Mouse (Mus musculus) thymus, postnatal 0 days (tissue): ENCODE measurements around the gene Tapbp. TPM values are rescaled to one million over a fixed set of nuclear protein-coding genes. Genes with fewer than 3 reads are reported as not detected.

Source experiments
- DNase-seq: peaks from one replicate; pipeline ENCODE4 v3.0.0-alpha.2; 2015; ENCODE audit warnings: low spot score
- microRNA-seq: library from miRNA; unstranded; fragments of <30 nt; microRNA quantifications from one replicate; pipeline ENCODE4, GENCODE M21; 2016; ENCODE audit warnings: borderline number of aligned reads
- polyA plus RNA-seq: library from polyadenylated mRNA; unstranded; fragments of >200 nt; fragmentation: Nextera tagmentation; extraction: Ambion mirVana; gene quantifications from 2 replicates; pipeline ENCODE4 v1.2.1, GENCODE M21; 2015

The Tapbp gene
- polyA plus RNA-seq, 1 experiment from 2014 or later, result 140 TPM

DNA sequence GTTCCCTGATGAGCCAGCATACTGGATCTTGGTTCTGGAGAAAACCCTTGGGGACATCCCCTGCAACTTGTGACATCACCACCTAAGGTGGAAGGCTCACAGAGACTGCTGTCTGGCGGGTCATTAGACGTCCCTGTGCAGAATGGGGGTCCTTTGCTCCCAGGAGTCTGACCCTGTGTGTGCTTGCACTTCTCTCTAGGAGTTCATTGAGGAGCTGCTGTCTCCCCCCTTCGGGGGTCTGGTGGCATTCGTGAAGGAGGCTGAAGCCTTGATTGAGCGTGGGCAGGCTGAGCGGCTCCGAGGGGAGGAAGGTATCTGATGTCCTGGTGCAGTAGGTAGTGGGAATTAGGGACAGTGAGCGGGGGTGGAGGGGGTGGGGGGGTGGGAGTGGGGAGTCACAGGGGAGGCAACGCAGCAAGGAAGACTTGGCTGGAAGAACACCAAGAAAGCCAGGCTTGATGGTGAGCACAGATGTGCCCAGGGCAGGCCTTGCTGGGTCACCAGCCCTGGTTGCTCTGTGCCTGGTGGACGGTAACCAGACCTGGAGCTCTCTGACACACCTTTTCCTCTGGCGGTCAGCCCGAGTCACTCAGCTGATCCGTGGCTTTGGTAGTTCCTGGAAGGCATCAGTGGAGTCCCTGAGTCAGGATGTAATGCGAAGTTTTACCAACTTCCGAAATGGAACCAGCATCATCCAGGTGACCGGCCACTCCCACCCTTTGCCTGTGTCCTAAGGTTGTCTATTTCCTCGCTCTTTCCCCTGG, 49.6 kb downstream of the Tapbp start:
- no peak for DNase-seq

DNA sequence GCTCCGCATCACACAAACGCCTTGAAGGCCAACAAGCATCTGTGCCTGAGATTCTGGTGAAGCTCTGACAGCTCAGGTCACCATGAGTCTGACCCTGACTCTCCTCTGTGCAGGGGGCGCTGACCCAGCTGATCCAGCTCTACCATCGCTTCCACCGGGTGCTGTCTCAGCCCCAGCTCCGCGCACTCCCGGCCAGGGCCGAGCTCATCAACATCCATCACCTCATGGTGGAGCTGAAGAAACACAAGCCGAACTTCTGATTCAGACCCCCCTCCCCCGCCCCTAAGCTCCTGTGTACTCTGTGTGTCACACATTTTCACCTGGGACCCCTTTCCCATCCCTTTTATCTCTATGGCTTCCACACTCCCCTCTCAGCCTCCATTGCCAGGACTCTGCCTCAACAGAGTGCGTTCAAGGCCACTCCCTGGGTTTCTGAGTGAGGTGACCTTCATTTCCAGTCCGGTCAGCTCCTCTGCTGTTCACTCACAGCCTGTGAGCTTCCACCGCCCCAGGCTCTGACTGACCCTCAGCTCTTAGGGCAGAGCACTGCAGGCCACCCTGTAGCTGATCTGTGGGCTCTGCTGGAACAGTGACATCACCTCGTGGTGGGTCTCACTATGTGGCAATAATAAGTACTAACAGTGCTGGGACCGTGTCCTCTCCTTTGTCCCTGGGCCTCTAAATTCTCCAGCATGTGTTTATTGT, 50.3 kb downstream of the Tapbp start:
- no peak for DNase-seq

DNA sequence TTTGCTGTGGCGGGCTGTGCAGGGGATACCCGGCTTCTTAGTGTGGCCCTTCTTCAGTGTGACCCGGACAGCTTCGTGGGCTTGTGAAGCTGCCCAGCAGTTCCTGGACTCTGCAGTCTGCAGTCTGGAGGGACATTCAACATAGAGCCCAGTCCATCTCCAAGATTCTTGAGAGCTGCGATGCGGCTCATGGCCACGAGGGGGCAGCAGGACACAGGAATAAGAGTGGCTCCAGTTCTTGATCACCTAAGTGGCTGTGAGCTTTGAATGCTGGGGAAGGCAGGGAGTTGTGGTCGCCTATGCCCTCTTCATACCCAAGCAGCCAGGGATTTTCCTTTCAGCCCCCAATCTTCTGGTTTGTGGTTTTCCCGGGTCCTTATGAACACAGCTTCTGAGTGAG, 52.8 kb downstream of the Tapbp start:
- peak; percentile 87 for DNase-seq

DNA sequence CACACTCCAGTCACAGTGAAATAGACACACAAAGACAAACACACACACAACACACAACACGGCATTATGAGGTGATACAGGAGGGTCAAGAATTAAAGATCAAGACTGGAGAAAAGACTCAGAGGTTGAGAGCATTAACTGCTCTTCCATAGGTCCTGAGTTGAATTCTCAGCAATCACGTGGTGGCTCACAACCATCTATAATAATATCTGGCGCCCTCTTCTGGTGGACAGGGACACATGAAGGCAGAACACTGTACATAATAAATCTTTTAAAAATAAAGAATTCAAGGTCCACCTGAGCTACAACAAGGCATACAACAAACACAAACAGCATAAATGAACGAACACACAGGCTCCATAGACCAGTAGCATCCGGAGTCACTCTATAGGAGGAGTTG, 53.2 kb downstream of the Tapbp start:
- DNase-seq, result peak; percentile 67

DNA sequence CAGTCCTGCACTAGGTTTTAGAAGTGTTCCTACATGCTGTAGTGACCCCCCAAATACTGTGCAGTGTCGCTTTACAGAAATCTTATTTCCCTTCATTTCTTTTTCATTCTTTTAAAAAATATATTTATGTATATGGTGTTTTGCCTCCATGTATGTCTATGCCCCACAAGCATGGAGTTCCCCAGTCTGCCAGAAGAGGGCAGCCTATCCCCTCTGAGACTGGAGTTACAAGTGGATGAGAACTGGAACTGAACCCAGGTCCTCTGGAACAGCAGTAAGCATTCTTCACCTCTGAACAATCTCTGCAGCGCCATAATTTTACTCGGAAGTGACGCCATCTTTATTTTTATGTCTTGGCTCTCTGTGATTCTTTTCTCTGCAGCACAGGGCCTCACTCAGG, 53.7 kb downstream of the Tapbp start:
- DNase-seq, result peak; percentile 24

DNA sequence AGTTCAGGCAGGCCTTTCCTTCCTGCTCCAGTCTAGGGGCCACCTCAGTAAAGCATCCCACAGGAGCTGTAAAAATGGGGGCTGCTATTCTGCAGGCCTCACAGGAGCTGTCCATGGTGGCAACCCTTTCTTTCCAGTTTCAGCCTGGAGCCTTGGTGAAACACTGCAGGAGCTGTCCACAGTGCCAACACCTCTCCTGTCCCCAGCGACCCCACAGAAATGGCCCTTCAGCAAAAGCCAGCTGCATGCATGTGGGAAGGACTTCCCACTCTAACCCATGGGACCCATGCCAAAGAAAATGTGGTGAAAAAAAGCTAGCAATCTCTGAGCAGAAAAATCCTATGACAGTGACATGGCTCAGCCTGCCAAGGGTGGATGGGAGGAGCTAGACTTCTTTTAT, 57.0 kb downstream of the Tapbp start:
- DNase-seq, result peak; percentile 31

DNA sequence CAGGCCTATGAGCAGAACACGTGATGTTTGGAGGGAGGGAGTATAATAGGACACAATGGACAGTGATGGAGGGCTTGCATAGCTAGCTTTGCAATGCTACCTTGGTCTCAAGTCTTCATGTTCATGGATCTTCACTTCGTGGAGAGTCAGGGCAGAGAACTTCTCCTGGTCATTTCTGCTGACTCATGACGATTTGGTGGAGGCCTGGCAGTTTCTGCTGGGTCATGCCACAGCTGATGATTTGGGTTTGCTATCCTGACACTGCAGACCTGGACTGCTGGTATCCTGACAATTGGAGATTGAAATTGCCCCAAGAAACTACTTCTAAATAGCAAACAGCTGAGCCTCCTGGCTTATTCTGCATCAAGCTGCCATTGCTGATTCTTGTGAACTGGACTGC, 57.9 kb downstream of the Tapbp start:
- no peak for DNase-seq

DNA sequence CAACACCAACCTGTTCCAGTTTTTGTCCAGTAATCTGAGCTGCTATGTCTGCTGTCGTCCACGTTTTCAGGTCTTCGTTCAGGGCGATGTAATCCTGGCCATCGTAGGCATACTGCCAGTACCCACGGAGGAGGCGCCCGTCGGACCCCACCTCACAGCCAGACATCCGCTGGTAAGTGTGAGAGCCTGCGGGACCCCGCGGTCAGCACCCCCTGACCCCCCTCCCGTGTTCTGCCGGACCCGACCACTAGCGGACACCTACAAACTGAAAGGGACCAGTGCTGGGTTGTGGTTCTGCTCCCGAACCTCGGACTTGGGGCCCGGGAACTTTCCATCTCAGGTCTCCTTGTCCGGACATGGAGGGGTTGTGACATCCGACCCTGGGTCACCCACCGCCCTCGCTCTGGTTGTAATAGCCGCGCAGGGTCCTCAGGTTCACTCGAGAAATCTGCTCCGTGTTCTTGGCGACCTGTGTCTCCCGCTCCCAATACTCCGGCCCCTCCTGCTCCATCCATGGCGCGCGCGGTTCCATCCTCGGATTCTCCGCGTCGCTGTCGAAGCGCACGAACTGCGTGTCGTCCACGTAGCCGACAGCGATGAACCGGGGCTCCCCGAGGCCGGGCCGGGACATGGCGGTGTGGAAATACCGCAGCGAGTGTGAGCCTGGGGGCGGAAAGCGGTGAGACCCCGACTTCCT, 62.3 kb downstream of the Tapbp start:
- DNase-seq, result no peak

DNA sequence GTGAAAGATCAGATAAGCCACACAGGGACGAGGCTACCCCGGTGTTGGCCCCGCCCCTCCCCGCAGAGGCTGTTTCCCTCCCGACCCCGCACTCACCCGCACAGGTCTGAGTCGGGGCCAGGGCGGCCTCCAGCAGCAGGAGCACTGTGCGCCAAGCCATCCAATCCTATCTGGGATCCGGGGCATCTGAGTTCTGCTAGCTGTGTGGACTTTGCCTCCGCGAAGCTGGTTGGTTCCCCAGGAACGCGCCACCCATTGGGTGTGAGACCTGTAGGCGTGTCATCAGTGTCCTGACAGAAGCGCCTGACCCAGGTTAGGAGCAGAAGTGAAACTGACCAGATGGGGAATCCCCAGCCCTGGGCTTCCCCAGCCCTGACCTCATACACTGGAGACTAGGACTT, 62.9 kb downstream of the Tapbp start:
- DNase-seq, result peak; percentile 45

Small RNA genes within 50 kb of the gene (microRNA-seq; reads per million reads assigned to microRNA genes)
- gene Gm27740, result not detected

Other genes with a start within 250 kb of the Tapbp start
- gene Hnrnpm, start 229.0 kb upstream of the Tapbp start, polyA plus RNA-seq, result 317 and 345 TPM in 2 replicates
- 83.3 and 90.7 TPM in 2 replicates for gene March2, start 197.2 kb upstream of the Tapbp start, polyA plus RNA-seq
- gene Rab11b, start 155.4 kb upstream of the Tapbp start, polyA plus RNA-seq, result 214 and 227 TPM in 2 replicates
- gene Angptl4, start 134.1 kb upstream of the Tapbp start, polyA plus RNA-seq, result 28.7 and 36.7 TPM in 2 replicates
- gene Kank3, start 105.4 kb upstream of the Tapbp start, polyA plus RNA-seq, result 19.1 and 22.0 TPM in 2 replicates
- gene Rps28, start 91.3 kb upstream of the Tapbp start, polyA plus RNA-seq, result 1,516 and 1,544 TPM in 2 replicates
- gene Ndufa7, start 91.3 kb upstream of the Tapbp start, polyA plus RNA-seq, result 464 TPM in 2 replicates
- 35.1 and 35.2 TPM in 2 replicates for gene Cd320, start 72.8 kb upstream of the Tapbp start, polyA plus RNA-seq
- gene Gm7029, start 42.1 kb upstream of the Tapbp start, polyA plus RNA-seq, result not detected in 2 replicates
- gene Kifc1, start 25.2 kb upstream of the Tapbp start, polyA plus RNA-seq, result 5.9 and 6.8 TPM in 2 replicates
- gene Platr17, start 10.8 kb upstream of the Tapbp start, polyA plus RNA-seq, result 1.6 and 1.9 TPM in 2 replicates
- gene Daxx, start 6.5 kb upstream of the Tapbp start, polyA plus RNA-seq, result 62.9 and 67.8 TPM in 2 replicates
- 13.8 and 14.9 TPM in 2 replicates for gene Zbtb22, start within 50 bp of the Tapbp start, polyA plus RNA-seq
- gene Rgl2, start 13.6 kb downstream of the Tapbp start, polyA plus RNA-seq, result 37.5 and 42.3 TPM in 2 replicates
- gene Pfdn6, start 24.4 kb downstream of the Tapbp start, polyA plus RNA-seq, result 218 and 225 TPM in 2 replicates
- 20.6 and 25.5 TPM in 2 replicates for gene Wdr46, start 24.8 kb downstream of the Tapbp start, polyA plus RNA-seq
- 13.3 and 15.8 TPM in 2 replicates for gene B3galt4, start 35.6 kb downstream of the Tapbp start, polyA plus RNA-seq
- gene Vps52, start 39.9 kb downstream of the Tapbp start, polyA plus RNA-seq, result 43.6 and 46.1 TPM in 2 replicates
- 2,265 and 2,338 TPM in 2 replicates for gene Rps18, start 40.1 kb downstream of the Tapbp start, polyA plus RNA-seq
- gene H2-K1, start 84.4 kb downstream of the Tapbp start, polyA plus RNA-seq, result 528 and 569 TPM in 2 replicates
- gene Ring1, start 108.8 kb downstream of the Tapbp start, polyA plus RNA-seq, result 14.5 and 20.9 TPM in 2 replicates
- gene H2-Ke6, start 112.2 kb downstream of the Tapbp start, polyA plus RNA-seq, result 77.4 and 82.2 TPM in 2 replicates
- 90.5 and 96.5 TPM in 2 replicates for gene Slc39a7, start 115.8 kb downstream of the Tapbp start, polyA plus RNA-seq
- 47.1 and 48.9 TPM in 2 replicates for gene Rxrb, start 115.9 kb downstream of the Tapbp start, polyA plus RNA-seq
- gene Col11a2, start 123.5 kb downstream of the Tapbp start, polyA plus RNA-seq, result 1.1 and 1.5 TPM in 2 replicates
- 55.0 and 57.1 TPM in 2 replicates for gene H2-Oa, start 176.4 kb downstream of the Tapbp start, polyA plus RNA-seq
- gene H2-DMa, start 203.6 kb downstream of the Tapbp start, polyA plus RNA-seq, result 113 and 114 TPM in 2 replicates
- gene Brd2, start 206.7 kb downstream of the Tapbp start, polyA plus RNA-seq, result 98.3 and 107 TPM in 2 replicates
- 57.8 and 62.9 TPM in 2 replicates for gene H2-DMb2, start 227.4 kb downstream of the Tapbp start, polyA plus RNA-seq
- gene H2-DMb1, start 237.2 kb downstream of the Tapbp start, polyA plus RNA-seq, result 39.8 and 42.2 TPM in 2 replicates